Mouse (Mus musculus): ENCODE measurements at regions not wholly inside any gene's neighbourhood (a gene's known extent, or its start where the extent isn't known, plus 50 kb on each side); places are given as distances from the start of the nearest gene placed in this dataset.
"Not testable (repeated sequence)": the region's sequence is repeated elsewhere in the genome, so short reads cannot be mapped to it uniquely, and the experiment has no call there.

GRCm38 (mm10) chr19:3158149-3158548, 124.6 kb upstream of the Mrpl21 start:
- H3K27me3 ChIP-seq (ENCODE audit: control insufficient read depth, insufficient read depth, low read length); H3K4me1 ChIP-seq (ENCODE audit: control insufficient read depth, insufficient read depth, insufficient read length); H3K36me3 ChIP-seq (ENCODE audit: control insufficient read depth, insufficient read depth, low read length); H3K27ac ChIP-seq (ENCODE audit: insufficient read depth, low read length); DNase-seq (ENCODE audit: low read depth in 1 of 2, low spot score in 2 of 2); H3K4me3 ChIP-seq (ENCODE audit: extremely low read depth, insufficient read depth, insufficient read length): not testable (repeated sequence)
- WGBS: 64% methylated on average over 2 of the region's 2 CpGs

DNA sequence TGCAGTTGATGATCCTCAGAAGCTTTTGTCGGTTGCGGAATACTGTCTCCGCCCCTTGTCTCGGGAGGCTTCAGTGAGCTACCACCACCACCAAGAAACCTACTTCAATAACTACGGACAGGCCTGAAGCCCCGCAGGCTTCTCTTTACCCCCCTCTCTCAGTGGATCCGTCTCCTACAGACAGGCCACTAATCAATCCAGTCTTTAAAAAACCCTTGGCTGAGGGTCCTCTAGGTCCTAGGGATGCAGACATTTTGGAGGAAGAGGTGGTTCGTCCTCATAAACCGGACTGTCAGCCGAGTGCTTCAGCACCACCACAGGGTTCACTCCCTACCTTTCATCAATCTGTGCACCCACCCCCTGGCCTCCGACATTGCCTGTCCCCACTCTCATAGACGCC, 123.4 kb upstream of the Mrpl21 start:
- H3K36me3 ChIP-seq (ENCODE audit: control insufficient read depth, insufficient read depth, low read length): no peaks in the 10 kb centered on the region
- TF ChIP-seq CTCF (IDR thresholded peaks at IDR 0.05; ENCODE audit: extremely low read depth, insufficient read depth, insufficient read length, insufficient replicate concordance) (no peak), POLR2A (IDR thresholded peaks at IDR 0.05; ENCODE audit: low read depth, low read length) (no peak)
- no peaks in the 10 kb centered on the region for H3K4me1 ChIP-seq (ENCODE audit: control insufficient read depth, insufficient read depth, insufficient read length)
- H3K27ac ChIP-seq (ENCODE audit: insufficient read depth, low read length): no peak overlapping the region
- H3K4me3 ChIP-seq (ENCODE audit: extremely low read depth, insufficient read depth, insufficient read length): no peak overlapping the region
- no peaks in the 10 kb centered on the region for H3K27me3 ChIP-seq (ENCODE audit: control insufficient read depth, insufficient read depth, low read length)
- 88% methylated on average over 12 of the region's 12 CpGs for WGBS
- no peak for DNase-seq (ENCODE audit: low read depth in 1 of 2, low spot score in 2 of 2)

- Histone ChIP-seq H3K27me3 (ENCODE audit: control insufficient read depth, insufficient read depth, low read length) (no peaks in the 10 kb centered on the region), H3K36me3 (ENCODE audit: control insufficient read depth, insufficient read depth, low read length) (no peaks in the 10 kb centered on the region), H3K27ac (ENCODE audit: insufficient read depth, low read length) (no peak overlapping the region), H3K4me1 (ENCODE audit: control insufficient read depth, insufficient read depth, insufficient read length) (no peaks in the 10 kb centered on the region), H3K4me3 (ENCODE audit: extremely low read depth, insufficient read depth, insufficient read length) (no peak overlapping the region)
- WGBS: 73% methylated on average over 7 of the region's 7 CpGs
- DNase-seq (ENCODE audit: low read depth in 1 of 2, low spot score in 2 of 2): no peak
- TF ChIP-seq CTCF (IDR thresholded peaks at IDR 0.05; ENCODE audit: extremely low read depth, insufficient read depth, insufficient read length, insufficient replicate concordance): no peak
- TF ChIP-seq POLR2A (IDR thresholded peaks at IDR 0.05; ENCODE audit: low read depth, low read length): no peak
Measured at GRCm38 (mm10) chr19:3167683-3168082, 115.0 kb upstream of the Mrpl21 start.

GRCm38 (mm10) chr19:3182625-3183024, 100.1 kb upstream of the Mrpl21 start:
- no peaks in the 10 kb centered on the region for H3K4me1 ChIP-seq (ENCODE audit: control insufficient read depth, insufficient read depth, insufficient read length)

DNA sequence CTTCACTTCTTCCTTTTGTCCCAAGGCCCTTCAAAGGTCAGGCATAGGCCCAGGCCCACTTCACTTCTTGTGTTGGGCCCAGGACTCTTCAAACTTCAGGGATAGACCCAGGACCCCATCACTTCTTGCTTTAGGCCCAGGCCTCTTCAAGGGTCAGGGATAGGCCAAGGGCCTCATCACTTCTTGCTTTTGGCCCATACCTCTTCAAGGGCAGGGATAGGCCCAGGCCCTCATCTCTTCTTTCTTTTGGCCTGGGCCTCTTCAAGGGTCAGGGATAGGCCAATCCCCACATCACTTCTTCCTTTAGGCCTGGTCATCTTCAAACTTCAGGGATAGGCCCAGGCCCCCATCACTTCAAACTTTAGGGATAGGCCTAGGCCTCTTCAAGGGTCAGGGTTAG, 90.1 kb upstream of the Mrpl21 start:
- no peak for DNase-seq (ENCODE audit: low read depth in 1 of 2, low spot score in 2 of 2)
- Histone ChIP-seq H3K4me1 (ENCODE audit: control insufficient read depth, insufficient read depth, insufficient read length) (no peaks in the 10 kb centered on the region), H3K27ac (ENCODE audit: insufficient read depth, low read length) (no peak overlapping the region), H3K36me3 (ENCODE audit: control insufficient read depth, insufficient read depth, low read length) (no peaks in the 10 kb centered on the region), H3K27me3 (ENCODE audit: control insufficient read depth, insufficient read depth, low read length) (no peaks in the 10 kb centered on the region), H3K4me3 (ENCODE audit: extremely low read depth, insufficient read depth, insufficient read length) (no peak overlapping the region)
- no peak for TF ChIP-seq POLR2A (IDR thresholded peaks at IDR 0.05; ENCODE audit: low read depth, low read length)
- no peak for TF ChIP-seq CTCF (IDR thresholded peaks at IDR 0.05; ENCODE audit: extremely low read depth, insufficient read depth, insufficient read length, insufficient replicate concordance)

More at GRCm38 (mm10) chr19:3182625-3183024, 100.1 kb upstream of the Mrpl21 start:
- TF ChIP-seq POLR2A (IDR thresholded peaks at IDR 0.05; ENCODE audit: low read depth, low read length) (no peak), CTCF (IDR thresholded peaks at IDR 0.05; ENCODE audit: extremely low read depth, insufficient read depth, insufficient read length, insufficient replicate concordance) (no peak)
- 72% methylated on average over 2 of the region's 2 CpGs for WGBS
- H3K27me3 ChIP-seq (ENCODE audit: control insufficient read depth, insufficient read depth, low read length): no peaks in the 10 kb centered on the region
- H3K36me3 ChIP-seq (ENCODE audit: control insufficient read depth, insufficient read depth, low read length): no peaks in the 10 kb centered on the region
- H3K4me3 ChIP-seq (ENCODE audit: extremely low read depth, insufficient read depth, insufficient read length): no peak overlapping the region
- DNase-seq (ENCODE audit: low read depth in 1 of 2, low spot score in 2 of 2): no peak
- H3K27ac ChIP-seq (ENCODE audit: insufficient read depth, low read length): no peak overlapping the region

GRCm38 (mm10) chr19:3204504-3204903, 78.2 kb upstream of the Mrpl21 start:
- H3K27ac ChIP-seq (ENCODE audit: insufficient read depth, low read length); DNase-seq (ENCODE audit: low read depth in 1 of 2, low spot score in 2 of 2); H3K36me3 ChIP-seq (ENCODE audit: control insufficient read depth, insufficient read depth, low read length); H3K4me3 ChIP-seq (ENCODE audit: extremely low read depth, insufficient read depth, insufficient read length); H3K4me1 ChIP-seq (ENCODE audit: control insufficient read depth, insufficient read depth, insufficient read length); H3K27me3 ChIP-seq (ENCODE audit: control insufficient read depth, insufficient read depth, low read length): not testable (repeated sequence)
- 58% methylated on average over 5 of the region's 5 CpGs for WGBS

DNA sequence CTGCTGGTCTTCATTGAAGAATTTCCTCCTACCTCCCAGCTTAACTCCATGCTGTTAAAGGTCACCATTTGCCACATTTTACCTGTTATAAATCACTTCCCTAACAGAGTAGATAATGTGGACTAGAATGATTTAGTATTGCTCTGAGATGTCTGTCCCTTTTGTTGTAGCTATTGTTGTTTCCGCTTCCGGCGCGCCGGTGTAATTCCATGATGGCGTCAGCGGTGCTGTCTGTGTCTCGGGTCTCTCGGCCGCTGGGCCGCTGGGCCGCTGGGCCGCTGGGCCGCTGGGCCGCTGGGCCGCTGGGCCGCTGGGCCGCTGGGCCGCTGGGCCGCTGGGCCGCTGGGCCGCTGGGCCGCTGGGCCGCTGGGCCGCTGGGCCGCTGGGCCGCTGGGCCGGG, 77.3 kb upstream of the Mrpl21 start:
- not testable (repeated sequence) for H3K4me3 ChIP-seq (ENCODE audit: extremely low read depth, insufficient read depth, insufficient read length); H3K36me3 ChIP-seq (ENCODE audit: control insufficient read depth, insufficient read depth, low read length); H3K27me3 ChIP-seq (ENCODE audit: control insufficient read depth, insufficient read depth, low read length); DNase-seq (ENCODE audit: low read depth in 1 of 2, low spot score in 2 of 2); H3K27ac ChIP-seq (ENCODE audit: insufficient read depth, low read length); H3K4me1 ChIP-seq (ENCODE audit: control insufficient read depth, insufficient read depth, insufficient read length)
- WGBS: 91% methylated on average over 28 of the region's 28 CpGs

- TF ChIP-seq CTCF (IDR thresholded peaks at IDR 0.05; ENCODE audit: extremely low read depth, insufficient read depth, insufficient read length, insufficient replicate concordance) (peak; percentile 35; the same call in 1 of the 2 replicates), POLR2A (IDR thresholded peaks at IDR 0.05; ENCODE audit: low read depth, low read length) (no peak)
- peak; percentile 8 to 15 for DNase-seq (ENCODE audit: low read depth in 1 of 2, low spot score in 2 of 2)
Measured at GRCm38 (mm10) chr19:3208283-3208682, 74.4 kb upstream of the Mrpl21 start.

More at GRCm38 (mm10) chr19:3208283-3208682, 74.4 kb upstream of the Mrpl21 start:
- H3K27ac ChIP-seq (ENCODE audit: insufficient read depth, low read length): no peak overlapping the region
- WGBS: 4% methylated on average over 4 of the region's 4 CpGs
- H3K27me3 ChIP-seq (ENCODE audit: control insufficient read depth, insufficient read depth, low read length): no peaks in the 10 kb centered on the region
- H3K4me1 ChIP-seq (ENCODE audit: control insufficient read depth, insufficient read depth, insufficient read length): no peaks in the 10 kb centered on the region
- H3K4me3 ChIP-seq (ENCODE audit: extremely low read depth, insufficient read depth, insufficient read length): no peak overlapping the region
- H3K36me3 ChIP-seq (ENCODE audit: control insufficient read depth, insufficient read depth, low read length): no peaks in the 10 kb centered on the region

All from spleen, adult 2 months (tissue).